Comparison of ENCODE assay signal across 11 mouse cellular contexts in the genomic region with DNA sequence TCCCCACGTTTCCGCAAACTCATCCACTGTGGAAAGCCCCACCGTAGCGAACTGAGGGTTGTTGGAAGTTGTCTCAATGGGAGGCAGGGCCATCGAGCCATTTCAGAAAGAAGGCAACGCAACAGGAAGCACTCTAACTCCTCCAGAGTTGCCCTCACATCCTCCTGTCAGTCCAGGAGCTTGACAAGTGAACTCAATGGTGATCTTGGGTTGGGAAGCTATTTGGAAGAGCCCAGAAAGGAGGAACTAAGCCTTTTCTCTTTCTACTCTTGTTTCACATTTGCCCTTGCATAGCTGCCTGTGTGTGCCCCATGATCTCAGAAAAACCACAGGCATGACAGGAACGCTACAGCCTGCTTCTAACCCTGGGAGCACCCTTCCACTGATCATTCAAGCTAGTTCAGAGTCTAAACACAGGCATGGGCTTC. TPM values are rescaled to one million over a fixed set of nuclear protein-coding genes. Genes with fewer than 3 reads are reported as not detected.
DNase-seq lines count a peak whose midpoint lies in the region; ATAC-seq and TF ChIP-seq lines count a peak whose summit lies in the region.
"Had no signal": no experiment of that assay in that cellular context is flagged by ENCODE, and none has a peak within 500 bp of the region (broad histone marks: within the 10 kb centered on the region; RNA-seq: fewer than 3 reads in every experiment).

No protein-coding gene starts in this region.

- H3K9me3 ChIP-seq in kidney, embryonic 14.5 days (ENCODE audit: control insufficient read depth, low read length): no peaks in the 10 kb centered on the region
- no peaks in the 10 kb centered on the region for H3K9me3 ChIP-seq in limb, embryonic 15.5 days
- H3K9me3 ChIP-seq: embryonic facial prominence, embryonic 15.5 days had no signal

- no peaks in the 10 kb centered on the region for H3K27me3 ChIP-seq in kidney, embryonic 14.5 days (ENCODE audit: control insufficient read depth, insufficient read depth, low read length)
- H3K27me3 ChIP-seq in limb, embryonic 15.5 days: no peaks in the 10 kb centered on the region
- H3K27me3 ChIP-seq: embryonic facial prominence, embryonic 15.5 days had no signal

- DNase-seq in kidney, adult 11 months: peak; percentile 58
- DNase-seq in Muller cell, postnatal 12 days (ENCODE audit: inconsistent ontology term): peak; percentile 82
- no peak for DNase-seq in layer of hippocampus, adult 2 months (ENCODE audit: low spot score in 2 of 2)
- DNase-seq in layer of hippocampus, postnatal 10 days (ENCODE audit: low spot score in 2 of 2): no peak
- DNase-seq: gastrocnemius, postnatal 14 days; layer of hippocampus, postnatal 36 days; spleen, adult 18-20 months had no signal

- no peak overlapping the region for H3K9ac ChIP-seq in kidney, embryonic 14.5 days (ENCODE audit: low read depth, low read length)
- no peak overlapping the region for H3K9ac ChIP-seq in limb, embryonic 15.5 days
- H3K9ac ChIP-seq: embryonic facial prominence, embryonic 15.5 days had no signal

- peaks cover 18% of the 10 kb centered on the region for H3K4me1 ChIP-seq in kidney, embryonic 14.5 days (ENCODE audit: control insufficient read depth, insufficient read depth, low read length)
- peaks cover 49% of the 10 kb centered on the region for H3K4me1 ChIP-seq in brown adipose tissue, adult 24 weeks (ENCODE audit: control insufficient read depth, insufficient read depth, insufficient read length, low read length)
- H3K4me1 ChIP-seq in limb, embryonic 15.5 days: peaks cover 43% of the 10 kb centered on the region

- peaks cover 74% of the 10 kb centered on the region for H3K36me3 ChIP-seq in kidney, embryonic 14.5 days (ENCODE audit: control insufficient read depth, insufficient read depth, low read length)
- peaks cover 77% of the 10 kb centered on the region for H3K36me3 ChIP-seq in limb, embryonic 15.5 days

- H3K4me3 ChIP-seq in kidney, embryonic 14.5 days (ENCODE audit: low read length): no peak overlapping the region
- no peak overlapping the region for H3K4me3 ChIP-seq in brown adipose tissue, adult 24 weeks (ENCODE audit: insufficient read depth, low read depth, low read length)
- no peak overlapping the region for H3K4me3 ChIP-seq in limb, embryonic 15.5 days
- no peak overlapping the region for H3K4me3 ChIP-seq in layer of hippocampus, adult 2 months
- H3K4me3 ChIP-seq: embryonic facial prominence, embryonic 15.5 days had no signal

- TF ChIP-seq CTCF in layer of hippocampus, adult 2 months (conservative IDR thresholded peaks at IDR 0.05): no peak

- 75% methylated on average over 7 of the region's 7 CpGs for WGBS in kidney, embryonic 14.5 days
- 78% methylated on average over 7 of the region's 7 CpGs for WGBS in limb, embryonic 15.5 days

- H3K27ac ChIP-seq in kidney, embryonic 14.5 days (ENCODE audit: low read depth, low read length): no peak overlapping the region
- H3K27ac ChIP-seq in brown adipose tissue, adult 24 weeks (replicated peaks; ENCODE audit: low read depth, low read length): peak overlapping the region; percentile 22
- H3K27ac ChIP-seq in limb, embryonic 15.5 days: peak overlapping the region; percentile 13; the same call in 1 of the 2 replicates
- no peak overlapping the region for H3K27ac ChIP-seq in layer of hippocampus, adult 2 months

- no peak for ATAC-seq in kidney, embryonic 14.5 days (ENCODE audit: low FRiP score, low TSS enrichment)
- ATAC-seq in limb, embryonic 15.5 days (ENCODE audit: insufficient number of reproducible peaks, low FRiP score, low TSS enrichment, low read depth): no peak

- no peak overlapping the region for H3K4me2 ChIP-seq in kidney, embryonic 14.5 days (replicated peaks; ENCODE audit: low read depth, low read length)
- no peak overlapping the region for H3K4me2 ChIP-seq in limb, embryonic 15.5 days
- H3K4me2 ChIP-seq: embryonic facial prominence, embryonic 15.5 days had no signal

RNA-seq across cellular contexts. Expression of a gene that starts 14.6 kb away (rescaled TPM):
- polyA plus RNA-seq in kidney, embryonic 14.5 days (2014; fragmentation: Nextera tagmentation; extraction: Ambion mirVana): 20.8 and 30.1 TPM in 2 replicates
- 33.0 and 42.2 TPM in 2 replicates for polyA plus RNA-seq in brown adipose tissue, adult 24 weeks (2012; ENCODE audit: insufficient read depth, insufficient read length, missing spikeins)
- 60.7 and 61.5 TPM in 2 replicates for polyA plus RNA-seq in limb, embryonic 15.5 days (2015; fragmentation: Nextera tagmentation; extraction: Ambion mirVana)
- total RNA-seq in layer of hippocampus, adult 2 months (2021): 10 to 100 TPM; 16.0 to 18.1 TPM
- 10 to 100 TPM; 18.3 to 20.7 TPM for total RNA-seq in layer of hippocampus, postnatal 10 days (2021)

Comparison
In these comparisons a context has a peak if more than half of its experiments do, and no peak if none do; other contexts are left out.
1. DNase-seq: peak in kidney, adult 11 months (single experiment) and Muller cell, postnatal 12 days (single experiment); none in layer of hippocampus, adult 2 months (0 of 2) and layer of hippocampus, postnatal 10 days (0 of 2).
2. H3K27ac ChIP-seq: peak in brown adipose tissue, adult 24 weeks (single experiment) and limb, embryonic 15.5 days (single experiment); none in kidney, embryonic 14.5 days (single experiment) and layer of hippocampus, adult 2 months (single experiment).